Mouse (Mus musculus) v-Abl transformed pro-B cells (cell line): Measurements from ENCODE around the gene Trpm4.
"Not testable (repeated sequence)": the region's sequence is repeated elsewhere in the genome, so short reads cannot be mapped to it uniquely, and the experiment has no call there.

ENCODE experiments used
- in situ Hi-C, 2 experiments: fragments of 400-800 bp; cut with MboI; formaldehyde crosslinking; loops; one replicate each; pipeline ENCODE4 v1.15.1; 2025; ENCODE audit not compliant: unreplicated experiment in 2 of 2

Trpm4 gene

DNA sequence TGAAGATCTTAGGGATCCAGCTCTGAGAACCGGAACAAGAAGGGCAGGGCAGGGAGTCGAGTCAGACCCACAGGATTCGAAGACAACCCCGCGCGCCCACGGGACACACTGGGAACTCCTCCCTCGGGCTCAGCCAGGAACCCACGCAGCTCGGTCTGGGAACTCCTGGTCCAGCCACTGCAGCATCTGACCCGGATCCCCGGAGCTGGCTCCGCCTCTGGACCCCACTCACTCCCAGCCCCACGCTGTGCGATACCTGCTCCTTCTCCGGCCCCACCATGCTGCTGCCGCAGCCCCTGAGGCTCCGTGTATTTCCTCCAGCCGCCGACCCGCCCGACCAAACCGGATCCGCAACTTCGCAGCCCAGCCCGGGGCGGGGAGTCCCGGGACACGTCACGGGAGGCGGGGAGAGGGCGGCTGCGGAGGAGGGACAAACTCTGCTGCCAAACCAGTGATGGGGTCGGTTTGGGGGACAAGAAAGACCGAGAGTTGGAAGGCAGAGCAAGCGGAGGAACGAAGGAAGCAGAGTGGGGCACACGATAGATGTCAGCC, at the start of gene Trpm4:
Gene Trpm4, minus strand, starts transcription at position 350 of the 552 bp plus-strand sequence.
- in situ Hi-C loops = no loop called here

DNA sequence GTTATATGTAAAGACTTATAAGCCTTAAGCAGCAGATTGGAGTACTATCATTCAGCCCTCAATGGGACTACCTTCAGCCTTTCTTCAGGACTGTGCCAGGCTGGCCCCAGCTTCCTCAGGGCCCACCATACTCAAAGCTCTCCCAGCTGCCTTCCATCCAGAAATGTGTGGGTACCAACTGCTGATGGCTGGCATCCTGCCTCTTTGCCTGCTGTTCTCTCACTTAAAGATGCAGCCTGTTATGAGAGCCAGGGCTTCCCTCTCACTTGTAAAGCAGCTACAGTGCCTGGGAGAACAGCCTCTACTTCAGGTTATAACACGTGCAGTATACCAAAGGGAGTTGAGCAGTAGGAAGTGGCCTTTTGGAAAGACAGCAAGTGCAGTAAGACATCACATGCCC, 42.5 kb upstream of the Trpm4 start:
- in situ Hi-C loops = no loop called here

GRCm38 (mm10) chr7:45374620-45375019, 41.0 kb upstream of the Trpm4 start:
- in situ Hi-C loops = no loop called here

GRCm38 (mm10) chr7:45372371-45372770, 38.8 kb upstream of the Trpm4 start:
- in situ Hi-C loops = no loop called here

- in situ Hi-C loops = no loop called here
These were observed 37.1 kb upstream of the Trpm4 start, which contains the start of gene Lin7b for GRCm38 (mm10) chr7:45370475-45371311. TSS of gene Lin7b (minus strand) at chr7:45370583.

DNA sequence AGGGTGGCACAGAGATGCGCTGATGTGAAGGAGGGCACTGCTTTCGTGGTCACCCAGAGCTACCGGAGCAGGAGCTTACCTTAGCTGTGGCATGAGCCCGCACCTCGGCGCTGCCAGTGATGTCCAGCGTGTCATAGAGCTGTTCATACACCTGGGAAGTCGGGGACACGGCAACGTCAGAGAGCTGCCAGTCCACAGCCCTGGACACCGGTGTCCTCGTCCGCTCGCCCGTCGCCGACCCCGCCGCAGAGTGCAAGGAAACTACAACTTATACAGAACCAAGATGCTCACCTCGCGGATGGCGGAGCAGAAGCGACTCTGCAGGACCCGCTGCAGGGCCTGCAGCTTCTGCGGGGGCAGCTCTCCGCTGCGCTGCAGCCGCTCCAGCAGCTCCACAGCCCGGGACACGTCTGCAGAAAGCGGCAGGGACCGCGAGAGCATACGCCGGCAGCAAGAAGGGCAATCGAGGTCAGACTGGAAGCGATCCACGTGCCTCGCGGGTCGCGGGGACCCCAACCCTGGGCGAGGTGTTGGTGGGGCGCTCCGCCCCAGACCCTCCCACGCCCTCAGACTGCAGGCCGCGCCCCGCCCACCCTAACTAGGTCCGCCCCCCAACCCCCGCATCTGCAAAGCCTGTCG, 36.4 kb upstream of the Trpm4 start:
- in situ Hi-C loops = no loop called here

- in situ Hi-C loops = no loop called here
These were observed 35.6 kb upstream of the Trpm4 start for GRCm38 (mm10) chr7:45369022-45369745.

GRCm38 (mm10) chr7:45368178-45368577, 34.6 kb upstream of the Trpm4 start:
- in situ Hi-C loops = no loop called here

GRCm38 (mm10) chr7:45367020-45367880, 33.7 kb upstream of the Trpm4 start:
- in situ Hi-C loops = no loop called here

GRCm38 (mm10) chr7:45366652-45367019, 33.1 kb upstream of the Trpm4 start, which contains the start of gene Ppfia3:
TSS of gene Ppfia3 (minus strand) at chr7:45367019.
- in situ Hi-C loops = no loop called here

GRCm38 (mm10) chr7:45365742-45366651, 32.4 kb upstream of the Trpm4 start:
- in situ Hi-C loops = no loop called here

- in situ Hi-C loops = no loop called here
These were observed 30.4 kb upstream of the Trpm4 start for GRCm38 (mm10) chr7:45363983-45364382.

GRCm38 (mm10) chr7:45362801-45363200, 29.2 kb upstream of the Trpm4 start:
- in situ Hi-C loops = no loop called here

GRCm38 (mm10) chr7:45361243-45361804, 27.7 kb upstream of the Trpm4 start:
- in situ Hi-C loops = no loop called here

DNA sequence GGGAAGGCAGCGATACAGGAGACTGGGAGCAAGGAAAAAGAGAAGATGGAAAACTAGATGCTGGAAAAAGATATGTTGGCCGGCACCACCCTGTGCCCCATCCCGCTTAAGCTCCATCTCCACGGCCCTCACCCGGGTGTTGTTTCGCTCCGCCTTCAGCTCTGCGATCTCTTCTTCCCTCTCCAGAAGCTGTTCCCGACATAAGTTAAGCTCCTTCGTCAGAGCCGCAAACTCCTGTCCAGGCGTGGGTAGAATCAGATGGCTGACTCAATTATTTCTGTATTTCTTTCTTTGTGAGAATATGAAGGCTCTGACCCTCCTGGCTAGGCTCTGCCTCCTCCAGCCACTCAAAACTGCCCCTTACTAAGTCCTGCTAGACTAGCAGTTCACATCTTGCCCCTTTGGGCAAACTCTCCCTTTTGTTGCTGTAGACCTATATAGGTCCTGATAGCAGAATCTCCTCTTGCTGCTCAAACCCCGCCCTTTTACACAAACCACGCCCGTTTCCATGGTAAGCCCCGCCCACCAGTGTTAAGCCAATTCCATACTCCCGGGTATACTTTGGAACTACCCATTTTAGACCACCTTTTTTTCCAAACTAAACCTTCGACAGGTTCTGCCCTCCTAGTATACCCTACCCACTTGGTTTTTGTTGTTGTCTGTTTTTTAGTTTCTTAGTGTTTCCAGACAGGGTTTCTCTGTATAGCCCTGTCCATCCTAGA, 27.0 kb upstream of the Trpm4 start:
- in situ Hi-C loops = no loop called here

GRCm38 (mm10) chr7:45359081-45359480, 25.5 kb upstream of the Trpm4 start:
- in situ Hi-C loops = not testable (repeated sequence)

DNA sequence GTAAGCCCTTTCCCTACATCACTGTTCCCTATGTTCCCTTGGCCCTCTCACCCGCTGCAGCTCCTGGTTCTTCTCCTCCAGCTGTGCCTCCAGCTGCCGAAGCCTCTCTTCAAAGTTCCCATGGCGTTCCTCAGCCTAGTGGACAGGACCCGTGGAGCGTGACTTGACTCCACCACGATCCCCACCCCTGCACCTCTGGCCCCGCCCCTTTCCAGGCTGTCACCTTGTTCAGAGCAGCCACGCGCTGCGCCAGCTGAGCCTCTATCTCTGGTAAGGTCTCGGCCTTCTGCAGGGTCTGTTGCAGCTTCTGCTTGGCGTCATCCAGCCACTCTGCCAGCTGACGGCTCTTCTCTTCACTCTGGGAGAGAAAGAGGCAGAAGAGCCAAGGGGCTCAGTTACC, 22.5 kb upstream of the Trpm4 start:
- in situ Hi-C loops = no loop called here
